Mouse (Mus musculus) forebrain, embryonic 12.5 days (tissue): Measurements from ENCODE around the gene Gpcpd1. TPM values are rescaled to one million over a fixed set of nuclear protein-coding genes. Genes with fewer than 3 reads are reported as not detected.

Experiments used
- ATAC-seq: fragments of 200-750 bp; cut with Nextera tagmentation; 2 replicates; pipeline ENCODE4 v1.8.0; 2017; ENCODE audit warnings: moderate TSS enrichment; ENCODE audit not compliant: low FRiP score
- H3K27ac ChIP-seq: fragments of 300-500 bp; sonication (generic); 2 replicates; pipeline ENCODE4 v1.5.1; 2016; ENCODE audit warnings: mild to moderate bottlenecking
- H3K27me3 ChIP-seq: fragments of 300-500 bp; sonication (generic); 2 replicates; pipeline ENCODE4 v1.6.1; 2016; ENCODE audit warnings: mild to moderate bottlenecking
- H3K36me3 ChIP-seq: fragments of 300-500 bp; sonication (generic); replicated peaks from 2 replicates; pipeline ENCODE4 v1.6.1; 2016; ENCODE audit warnings: mild to moderate bottlenecking
- H3K4me1 ChIP-seq: fragments of 300-500 bp; sonication (generic); 2 replicates; pipeline ENCODE4 v1.6.1; 2016
- H3K4me2 ChIP-seq: fragments of 300-500 bp; sonication (generic); 2 replicates; pipeline ENCODE4 v1.6.1; 2016; ENCODE audit warnings: mild to moderate bottlenecking, moderate library complexity
- H3K4me3 ChIP-seq: fragments of 300-500 bp; sonication (generic); replicated peaks from 2 replicates; pipeline ENCODE4 v1.5.1; 2016; ENCODE audit warnings: mild to moderate bottlenecking
- H3K9ac ChIP-seq: fragments of 300-500 bp; sonication (generic); 2 replicates; pipeline ENCODE4 v1.6.1; 2016; ENCODE audit warnings: mild to moderate bottlenecking
- H3K9me3 ChIP-seq: fragments of 300-500 bp; sonication (generic); 2 replicates; pipeline ENCODE4 v1.6.1; 2016
- WGBS: fragments of 180-500 bp; shearing (Covaris S2); methylation state at CpG from one replicate; pipeline ENCODE4 v1.1.7; 2016; 5-methylcytosine and 5-hydroxymethylcytosine counted together
- polyA plus RNA-seq: library from polyadenylated mRNA; unstranded; fragments of >200 nt; fragmentation: Nextera tagmentation; extraction: Ambion mirVana; gene quantifications from 2 replicates; pipeline ENCODE4 v1.2.1, GENCODE M21; 2016

The Gpcpd1 gene
- polyA plus RNA-seq, 1 experiment from 2014 or later: 59.3 TPM

DNA sequence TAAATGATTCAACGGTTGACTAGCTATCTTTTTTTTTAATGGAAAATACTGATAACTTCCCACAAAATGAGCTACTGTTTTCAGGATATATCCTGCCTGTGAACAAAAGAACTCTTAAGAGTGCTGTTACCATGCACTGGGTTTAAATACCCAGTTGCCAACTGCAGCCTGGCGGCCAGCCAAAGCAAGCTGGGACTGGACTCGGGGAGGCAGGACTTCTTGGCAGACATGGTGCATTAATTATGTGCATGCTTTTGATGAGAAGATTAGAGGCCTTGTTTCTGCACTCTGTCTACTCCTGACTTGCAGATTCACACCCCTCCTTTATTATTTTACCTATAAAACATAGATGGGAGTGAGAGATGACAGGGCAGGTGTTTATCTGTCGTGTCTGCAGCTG lies 5.3 kb downstream of the Gpcpd1 start:
- Histone ChIP-seq H3K4me3 (no peak overlapping the region), H3K27ac (peak overlapping the region; percentile 74), H3K9ac (no peak overlapping the region), H3K4me1 (peaks cover 11% of the 10 kb centered on the region; the same call in 1 of the 2 replicates), H3K27me3 (no peaks in the 10 kb centered on the region), H3K9me3 (no peaks in the 10 kb centered on the region), H3K4me2 (no peak overlapping the region), H3K36me3 (no peaks in the 10 kb centered on the region)
- ATAC-seq: peak; percentile 18; the same call in 1 of the 2 replicates
- 35% methylated on average over 4 of the region's 4 CpGs for WGBS

DNA sequence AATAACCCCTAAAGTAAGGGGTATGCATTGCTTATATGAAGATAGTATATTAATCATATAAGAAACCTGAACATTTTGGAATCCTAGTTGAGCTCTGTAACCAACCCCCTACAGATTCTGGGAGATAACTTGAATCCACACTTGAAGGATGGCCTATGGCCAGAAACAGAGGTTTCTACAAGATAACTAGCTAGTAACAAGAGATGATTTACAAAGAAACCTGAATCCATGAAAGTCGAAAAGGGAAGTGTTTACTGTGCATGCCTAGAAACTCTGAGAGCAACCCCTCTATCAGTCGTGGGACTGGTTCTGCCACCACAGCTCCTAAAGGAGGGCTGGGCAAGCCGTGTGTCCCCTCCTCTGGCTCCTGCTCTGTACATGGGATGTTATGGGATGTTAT lies 7.8 kb downstream of the Gpcpd1 start:
- ATAC-seq: no peak
- Histone ChIP-seq H3K4me3 (no peak overlapping the region), H3K9ac (no peak overlapping the region), H3K27me3 (no peaks in the 10 kb centered on the region), H3K4me1 (peaks cover 30% of the 10 kb centered on the region), H3K4me2 (no peak overlapping the region), H3K27ac (no peak overlapping the region), H3K36me3 (no peaks in the 10 kb centered on the region), H3K9me3 (no peaks in the 10 kb centered on the region)
- 91% methylated on average over 3 of the region's 3 CpGs for WGBS

DNA sequence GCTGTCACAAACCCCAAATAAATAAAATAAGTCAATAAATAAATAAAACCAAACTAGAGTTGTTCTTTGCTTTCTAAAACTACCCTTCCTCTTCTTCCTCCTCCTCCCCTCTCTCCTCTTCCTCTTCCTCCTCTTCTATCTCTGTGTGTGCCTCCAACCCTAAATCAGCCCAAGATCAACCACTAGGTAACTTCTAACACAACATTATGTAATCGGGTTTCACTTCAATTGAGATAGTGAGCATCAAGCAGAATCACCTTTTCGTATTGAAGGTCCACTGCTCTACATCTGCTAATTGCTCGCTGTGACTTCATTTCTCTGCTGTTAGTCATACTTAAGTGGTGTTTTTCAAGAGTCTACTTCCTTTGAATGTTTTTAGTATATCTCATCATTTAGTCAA lies 8.8 kb downstream of the Gpcpd1 start:
- no peak overlapping the region for H3K9ac ChIP-seq
- H3K4me2 ChIP-seq: no peak overlapping the region
- no peaks in the 10 kb centered on the region for H3K27me3 ChIP-seq
- H3K36me3 ChIP-seq: no peaks in the 10 kb centered on the region
- no peak overlapping the region for H3K27ac ChIP-seq
- no peak overlapping the region for H3K4me3 ChIP-seq
- H3K9me3 ChIP-seq: no peaks in the 10 kb centered on the region
- 97% methylated on average over 3 of the region's 3 CpGs for WGBS
- H3K4me1 ChIP-seq: peaks cover 30% of the 10 kb centered on the region
- no peak for ATAC-seq

DNA sequence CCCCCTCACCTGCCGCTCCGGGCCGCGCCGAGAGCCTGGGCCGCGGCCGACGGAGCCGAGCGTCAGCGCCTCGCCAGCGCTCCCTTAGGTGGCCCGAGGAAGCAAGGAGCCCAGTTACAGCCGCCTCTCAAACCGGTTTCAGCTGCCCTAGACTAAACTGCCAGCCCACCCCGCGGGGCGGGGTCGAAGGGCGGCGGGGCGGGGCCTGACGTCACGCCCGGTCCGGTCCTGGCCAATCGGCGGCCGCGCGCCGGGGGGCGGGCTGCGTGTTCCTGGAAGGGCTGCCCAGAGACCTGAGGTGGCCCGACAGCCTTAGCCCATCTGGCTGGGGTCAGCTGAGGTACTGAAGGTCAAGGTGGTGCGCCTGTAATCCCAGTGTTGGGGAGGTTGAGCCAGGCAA lies 9.5 kb downstream of the Gpcpd1 start:
- H3K9me3 ChIP-seq: no peaks in the 10 kb centered on the region
- no peaks in the 10 kb centered on the region for H3K36me3 ChIP-seq
- H3K4me1 ChIP-seq: peaks cover 30% of the 10 kb centered on the region
- peak; percentile 98 for ATAC-seq
- peak overlapping the region; percentile 93 for H3K9ac ChIP-seq
- H3K4me3 ChIP-seq: peak overlapping the region; percentile 75
- WGBS: under 1% methylated on average over 32 of the region's 38 CpGs
- peak overlapping the region; percentile 99 for H3K27ac ChIP-seq
- peak overlapping the region; percentile 57 for H3K4me2 ChIP-seq
- no peaks in the 10 kb centered on the region for H3K27me3 ChIP-seq

DNA sequence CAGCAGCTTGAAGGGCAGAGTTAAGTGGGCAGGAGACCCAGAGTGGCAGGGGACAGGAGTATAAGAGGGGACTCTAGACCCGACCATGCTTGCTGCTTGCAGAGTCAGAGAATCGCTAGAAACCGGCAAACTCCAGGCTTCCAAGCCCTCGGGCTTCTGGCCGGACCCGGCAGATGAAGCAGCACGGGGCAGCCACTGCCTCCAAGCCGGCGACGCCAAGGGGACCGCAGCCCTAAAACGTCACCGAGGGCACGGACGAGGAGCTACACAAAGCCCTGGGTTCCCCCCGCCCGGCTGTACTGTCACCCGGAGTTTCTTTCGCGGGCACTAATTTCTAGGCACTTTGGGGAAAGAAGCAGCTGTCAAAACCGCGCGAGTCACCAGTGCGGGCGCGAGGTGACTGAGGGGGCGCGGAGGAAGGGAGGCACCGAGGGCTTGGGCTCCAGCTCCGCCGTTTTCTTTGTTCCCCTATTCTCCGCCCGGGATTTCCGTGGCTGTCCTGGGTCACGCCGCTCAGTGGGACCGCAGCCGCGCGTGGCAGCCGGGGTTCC lies 10.0 kb downstream of the Gpcpd1 start:
- H3K4me2 ChIP-seq: peak overlapping the region; percentile 57
- no peaks in the 10 kb centered on the region for H3K9me3 ChIP-seq
- peak overlapping the region; percentile 99 for H3K27ac ChIP-seq
- 0% methylated on average over 39 of the region's 41 CpGs for WGBS
- H3K9ac ChIP-seq: peak overlapping the region; percentile 93
- H3K4me3 ChIP-seq: peak overlapping the region; percentile 75
- ATAC-seq: peak; percentile 76
- no peaks in the 10 kb centered on the region for H3K36me3 ChIP-seq
- H3K27me3 ChIP-seq: no peaks in the 10 kb centered on the region
- peaks cover 29% of the 10 kb centered on the region for H3K4me1 ChIP-seq

DNA sequence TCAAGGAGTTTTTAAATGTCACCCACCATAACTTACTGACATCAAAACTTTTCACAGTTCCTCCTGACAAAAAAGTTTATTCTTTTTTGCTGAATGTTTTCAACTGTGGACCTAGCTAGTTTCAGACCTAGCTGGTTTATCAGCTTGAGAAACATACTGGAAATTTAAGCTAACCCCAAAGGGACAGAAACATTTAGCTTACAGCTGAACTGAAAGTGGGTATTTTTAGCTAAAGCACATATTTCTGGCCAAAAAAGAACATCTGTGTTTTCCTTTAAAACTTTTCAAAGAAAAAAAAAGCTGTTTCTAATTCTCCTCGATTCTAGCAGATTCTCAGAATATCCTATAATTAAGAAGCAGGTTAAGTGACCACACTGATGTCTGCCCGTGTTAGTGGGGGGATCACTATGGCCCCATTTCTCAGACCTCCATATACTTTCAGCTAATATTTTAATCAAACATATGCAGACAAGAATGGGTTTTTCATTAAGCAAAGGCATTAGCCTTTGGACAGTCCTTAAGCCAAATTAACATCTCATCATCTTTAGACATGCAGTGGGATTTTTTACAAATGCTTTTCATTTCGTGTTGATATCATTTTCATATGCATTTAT lies 10.9 kb downstream of the Gpcpd1 start:
- Histone ChIP-seq H3K4me1 (peaks cover 20% of the 10 kb centered on the region), H3K4me3 (peak overlapping the region; percentile 75), H3K27ac (no peak overlapping the region), H3K36me3 (peaks cover 3% of the 10 kb centered on the region; the same call in 1 of the 2 replicates), H3K27me3 (no peaks in the 10 kb centered on the region), H3K9me3 (no peaks in the 10 kb centered on the region), H3K4me2 (peak overlapping the region; percentile 57), H3K9ac (peak overlapping the region; percentile 93; the same call in 1 of the 2 replicates)
- WGBS: 46% methylated on average over 3 of the region's 3 CpGs
- no peak for ATAC-seq

DNA sequence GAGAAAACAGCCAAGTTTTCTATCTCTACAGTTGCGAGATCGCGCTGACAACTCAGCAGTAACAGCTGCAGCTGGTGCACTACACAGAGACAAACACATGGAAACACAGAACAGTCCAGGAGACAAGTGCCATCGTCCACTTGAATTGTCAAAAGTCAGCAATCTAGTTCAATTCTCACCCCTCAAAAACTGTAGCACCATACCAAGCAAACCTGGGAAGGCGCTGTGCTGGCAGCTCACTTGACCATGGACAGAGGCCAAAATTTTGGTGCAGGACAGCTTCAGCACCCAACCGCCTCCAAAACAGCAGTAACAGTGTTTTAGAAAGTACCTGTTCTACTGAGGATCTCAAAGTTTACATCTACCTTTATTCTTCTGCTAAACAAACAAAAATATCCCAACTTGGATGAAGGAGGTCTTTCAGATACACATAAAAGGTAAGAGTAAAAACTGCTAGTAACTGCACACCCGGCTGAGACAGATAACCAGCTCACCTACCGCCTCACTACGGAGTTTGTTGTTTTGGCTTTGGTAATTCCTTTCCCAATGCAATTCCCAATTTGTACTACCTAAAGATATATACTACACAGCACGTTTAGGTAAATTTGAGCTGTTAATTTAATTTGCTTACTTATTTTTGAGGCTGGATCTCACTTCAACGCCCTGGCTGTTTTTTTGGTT lies 11.6 kb downstream of the Gpcpd1 start:
- Histone ChIP-seq H3K9me3 (no peaks in the 10 kb centered on the region), H3K9ac (no peak overlapping the region; the same call in 1 of the 2 replicates), H3K4me2 (peak overlapping the region; percentile 21), H3K27ac (no peak overlapping the region), H3K4me3 (no peak overlapping the region), H3K36me3 (peaks cover 8% of the 10 kb centered on the region; the same call in 1 of the 2 replicates), H3K27me3 (no peaks in the 10 kb centered on the region), H3K4me1 (peaks cover 19% of the 10 kb centered on the region)
- WGBS: 87% methylated on average over 11 of the region's 11 CpGs
- no peak for ATAC-seq

DNA sequence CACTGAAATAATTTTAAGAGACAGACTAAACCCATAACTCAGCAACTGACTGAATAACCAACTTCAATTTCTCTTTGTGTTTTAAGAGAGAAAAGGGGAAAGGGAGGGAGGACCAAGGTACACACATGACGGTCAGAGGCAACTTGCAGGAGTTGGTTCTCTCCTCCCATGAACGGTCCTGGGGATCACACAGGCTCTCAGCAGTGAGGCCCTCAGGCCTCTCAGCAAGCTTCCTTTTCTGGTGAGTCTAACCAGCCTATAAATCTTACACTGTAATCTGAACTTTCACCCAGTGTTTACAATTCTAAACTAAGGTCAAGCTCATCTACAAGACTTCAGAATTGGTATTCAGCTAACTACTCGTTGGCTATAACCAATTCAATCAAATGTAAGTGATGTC lies 12.3 kb downstream of the Gpcpd1 start:
- Histone ChIP-seq H3K9ac (no peak overlapping the region), H3K27me3 (no peaks in the 10 kb centered on the region), H3K36me3 (peaks cover 13% of the 10 kb centered on the region; the same call in 1 of the 2 replicates), H3K27ac (no peak overlapping the region), H3K4me1 (peaks cover 19% of the 10 kb centered on the region), H3K4me3 (no peak overlapping the region), H3K4me2 (no peak overlapping the region), H3K9me3 (no peaks in the 10 kb centered on the region)
- ATAC-seq: no peak
- WGBS: 85% methylated on average over 3 of the region's 3 CpGs

DNA sequence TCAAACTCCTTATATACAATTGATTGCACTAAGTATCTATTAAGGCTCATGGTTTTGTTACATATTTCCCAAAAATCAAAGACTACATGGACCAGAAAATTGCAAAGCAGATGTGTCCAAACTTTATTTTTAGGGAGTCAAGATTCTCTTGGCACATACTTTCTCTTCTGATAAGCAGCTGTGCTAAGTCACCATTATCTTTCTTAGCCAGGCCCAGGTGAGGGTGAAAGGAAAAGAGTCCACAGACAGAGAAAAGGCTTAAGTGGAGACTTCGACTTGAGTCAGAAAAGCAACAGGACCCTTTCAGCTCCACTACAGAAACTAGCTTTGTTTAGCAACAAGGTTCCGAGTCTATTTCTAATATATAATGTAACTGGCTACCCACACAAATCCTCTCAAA lies 14.2 kb downstream of the Gpcpd1 start:
- Histone ChIP-seq H3K4me1 (peaks cover 19% of the 10 kb centered on the region), H3K4me3 (no peak overlapping the region), H3K9ac (no peak overlapping the region), H3K27ac (no peak overlapping the region), H3K27me3 (no peaks in the 10 kb centered on the region), H3K9me3 (no peaks in the 10 kb centered on the region), H3K4me2 (no peak overlapping the region), H3K36me3 (peaks cover 19% of the 10 kb centered on the region)
- no peak for ATAC-seq
- 91% methylated on average over 2 of the region's 2 CpGs for WGBS

DNA sequence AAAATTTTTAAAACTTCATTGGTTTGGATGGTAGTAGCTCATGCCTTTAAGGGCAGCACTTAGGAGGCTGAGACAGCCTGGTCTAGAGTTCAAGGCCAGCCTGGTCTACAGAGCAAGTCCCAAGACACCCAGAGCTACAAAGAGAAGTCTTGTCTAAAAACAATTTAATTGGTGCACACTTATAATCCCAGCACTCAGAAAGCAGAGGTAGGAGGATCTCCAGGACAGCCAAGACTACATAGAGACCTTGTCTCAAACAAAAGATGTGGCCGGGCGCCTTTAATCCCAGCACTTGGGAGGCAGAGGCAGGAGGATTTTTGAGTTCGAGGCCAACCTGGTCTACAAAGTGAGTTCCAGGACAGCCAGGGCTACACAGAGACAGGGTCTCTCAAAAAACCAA lies 14.9 kb downstream of the Gpcpd1 start:
- 96% methylated on average over 3 of the region's 3 CpGs for WGBS
- ATAC-seq: no peak

DNA sequence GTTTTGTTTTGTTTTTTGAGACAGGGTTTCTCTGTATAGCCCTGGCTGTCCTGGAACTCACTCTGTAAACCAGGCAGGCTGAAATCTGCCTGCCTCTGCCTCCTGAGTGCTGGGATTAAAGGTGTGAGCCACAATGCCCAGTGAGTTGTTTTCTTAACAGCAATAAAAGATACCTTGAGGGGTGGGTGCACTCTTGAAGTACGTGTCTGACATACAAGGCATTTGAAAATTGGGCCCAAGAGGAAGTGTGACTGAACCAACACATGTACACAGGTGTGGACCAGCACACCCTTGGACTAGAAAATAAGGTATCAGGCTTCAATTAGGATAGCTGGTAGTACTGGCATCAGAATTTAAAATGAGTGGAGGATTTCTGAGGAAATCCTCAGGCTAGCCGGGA lies 16.2 kb downstream of the Gpcpd1 start:
- Histone ChIP-seq H3K9ac (no peak overlapping the region), H3K4me3 (no peak overlapping the region), H3K4me2 (no peak overlapping the region), H3K36me3 (peaks cover 37% of the 10 kb centered on the region), H3K27ac (no peak overlapping the region), H3K9me3 (no peaks in the 10 kb centered on the region), H3K4me1 (peaks cover 13% of the 10 kb centered on the region), H3K27me3 (no peaks in the 10 kb centered on the region)
- 98% methylated on average over 2 of the region's 2 CpGs for WGBS
- no peak for ATAC-seq

More for the DNA sequence above, 14.9 kb downstream of the Gpcpd1 start:
- Histone ChIP-seq H3K27me3 (no peaks in the 10 kb centered on the region), H3K9me3 (no peaks in the 10 kb centered on the region), H3K4me3 (no peak overlapping the region), H3K9ac (no peak overlapping the region), H3K27ac (no peak overlapping the region), H3K4me1 (peaks cover 19% of the 10 kb centered on the region), H3K36me3 (peaks cover 23% of the 10 kb centered on the region), H3K4me2 (no peak overlapping the region)

DNA sequence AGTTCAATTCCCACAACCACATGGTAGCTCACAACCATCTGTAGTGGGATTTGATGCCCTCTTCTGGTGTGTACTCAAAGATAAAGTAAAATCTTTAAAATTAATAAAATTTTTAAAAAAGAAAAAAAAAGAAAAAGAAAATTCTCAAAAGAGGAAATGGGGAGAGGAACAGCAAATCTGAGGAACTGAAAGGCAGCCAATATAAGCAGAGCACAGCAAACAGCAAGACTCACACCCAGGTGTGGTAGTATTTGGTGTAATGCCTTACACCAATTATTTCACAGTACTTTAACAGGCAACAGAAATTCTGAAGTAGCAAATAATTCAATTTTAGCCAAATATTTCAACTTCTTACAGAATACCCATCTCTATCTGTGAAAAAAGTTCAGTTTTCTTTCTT lies 16.7 kb downstream of the Gpcpd1 start:
- H3K9ac ChIP-seq: no peak overlapping the region
- H3K4me2 ChIP-seq: no peak overlapping the region
- H3K36me3 ChIP-seq: peaks cover 41% of the 10 kb centered on the region
- H3K4me3 ChIP-seq: no peak overlapping the region
- peaks cover 9% of the 10 kb centered on the region for H3K4me1 ChIP-seq
- no peaks in the 10 kb centered on the region for H3K9me3 ChIP-seq
- no peak overlapping the region for H3K27ac ChIP-seq
- no peaks in the 10 kb centered on the region for H3K27me3 ChIP-seq
- ATAC-seq: no peak

DNA sequence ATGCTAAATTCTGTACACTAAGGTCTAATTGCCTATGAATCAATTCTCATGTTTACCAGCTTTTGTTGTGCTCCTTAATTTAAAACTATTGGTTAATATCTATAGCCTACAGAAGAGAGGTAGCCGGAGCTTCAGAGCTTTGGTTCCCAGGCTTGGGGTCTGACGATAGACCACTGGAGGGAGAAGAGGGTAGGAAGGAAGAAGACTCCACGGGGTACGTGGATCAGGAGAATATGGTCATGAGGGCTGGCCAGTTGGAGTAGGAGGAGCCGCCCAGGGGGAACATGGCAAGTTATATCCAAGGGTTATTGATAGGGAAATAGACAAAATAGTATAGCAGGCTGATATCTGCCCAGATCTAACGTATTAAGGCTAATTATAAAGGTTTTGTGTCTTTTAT lies 17.8 kb downstream of the Gpcpd1 start:
- Histone ChIP-seq H3K36me3 (peaks cover 48% of the 10 kb centered on the region), H3K27ac (no peak overlapping the region), H3K27me3 (no peaks in the 10 kb centered on the region), H3K9me3 (no peaks in the 10 kb centered on the region), H3K4me2 (no peak overlapping the region), H3K9ac (no peak overlapping the region), H3K4me3 (no peak overlapping the region), H3K4me1 (no peaks in the 10 kb centered on the region)
- ATAC-seq: no peak
- WGBS: 88% methylated on average over 6 of the region's 6 CpGs
